Mouse (Mus musculus) midbrain, postnatal 0 days (tissue): ENCODE results near the gene Crtac1. TPM values are rescaled to one million over a fixed set of nuclear protein-coding genes. Genes with fewer than 3 reads are reported as not detected.

Experiments used
- ATAC-seq: fragments of 200-750 bp; cut with Nextera tagmentation; 2 replicates; pipeline ENCODE4 v1.8.0; 2017; ENCODE audit warnings: moderate number of reproducible peaks, mild to moderate bottlenecking, moderate TSS enrichment, moderate library complexity; ENCODE audit not compliant: low FRiP score
- DNase-seq: peaks from one replicate; pipeline ENCODE4 v3.0.0-alpha.2; 2015; ENCODE audit warnings: low spot score
- H3K27ac ChIP-seq: fragments of 300-500 bp; sonication (generic); 2 replicates; pipeline ENCODE4 v1.5.1; 2014; ENCODE audit warnings: low read depth, mild to moderate bottlenecking, low read length, mixed read lengths
- H3K27me3 ChIP-seq: fragments of 300-500 bp; sonication (generic); 2 replicates; pipeline ENCODE4 v1.6.1; 2014; ENCODE audit warnings: low read length, control low read depth, mixed read lengths; ENCODE audit not compliant: insufficient read depth
- H3K36me3 ChIP-seq: fragments of 300-500 bp; sonication (generic); 2 replicates; pipeline ENCODE4 v1.6.1; 2014; ENCODE audit warnings: low read length, control low read depth, mixed read lengths; ENCODE audit not compliant: insufficient read depth
- H3K4me1 ChIP-seq: fragments of 300-500 bp; sonication (generic); 2 replicates; pipeline ENCODE4 v1.6.1; 2014; ENCODE audit warnings: mild to moderate bottlenecking, control low read depth, antibody characterized with exemption, low read length, mixed read lengths; ENCODE audit not compliant: insufficient read depth
- H3K4me2 ChIP-seq: fragments of 300-500 bp; sonication (generic); 2 replicates; pipeline ENCODE4 v1.6.1; 2014; ENCODE audit warnings: low read depth, mild to moderate bottlenecking, low read length, mixed read lengths; ENCODE audit not compliant: poor library complexity, severe bottlenecking
- H3K4me3 ChIP-seq: fragments of 300-500 bp; sonication (generic); 2 replicates; pipeline ENCODE4 v1.5.1; 2014; ENCODE audit warnings: low read depth, mild to moderate bottlenecking, low read length, moderate library complexity
- H3K9ac ChIP-seq: fragments of 300-500 bp; sonication (generic); replicated peaks from 2 replicates; pipeline ENCODE4 v1.6.1; 2014; ENCODE audit warnings: mild to moderate bottlenecking, low read length, moderate library complexity, mixed read lengths; ENCODE audit not compliant: poor library complexity, severe bottlenecking
- H3K9me3 ChIP-seq: fragments of 300-500 bp; sonication (generic); 2 replicates; pipeline ENCODE4 v1.6.1; 2016; ENCODE audit warnings: low read length, control low read depth
- CTCF ChIP-seq: IDR thresholded peaks from 2 replicates; pipeline ENCODE4 v1.5.1; 2016; ENCODE audit warnings: antibody characterized with exemption, mild to moderate bottlenecking
- WGBS: fragments of 180-500 bp; shearing (Covaris S2); extraction: QIAGEN DNeasy Blood & Tissue Kit; methylation state at CpG from one replicate; pipeline ENCODE4 v1.1.7; 2014; 5-methylcytosine and 5-hydroxymethylcytosine counted together
- polyA plus RNA-seq: library from polyadenylated mRNA; unstranded; fragments of >200 nt; fragmentation: Nextera tagmentation; extraction: Ambion mirVana; gene quantifications from 2 replicates; pipeline ENCODE4 v1.2.1, GENCODE M21; 2015
- total RNA-seq: library from RNA; depleted of rRNA; stranded (reverse); fragments of >200 nt; gene quantifications from 2 replicates; pipeline ENCODE4 v1.2.3, GENCODE M21; 2014

Gene Crtac1
- total and polyA plus RNA-seq, 2 experiments from 2014 or later, result 22.0 to 40.7 TPM

- Histone ChIP-seq H3K9me3 (no peaks in the 10 kb centered on the region), H3K4me3 (no peak overlapping the region), H3K4me2 (no peak overlapping the region), H3K9ac (no peak overlapping the region), H3K27me3 (no peaks in the 10 kb centered on the region), H3K4me1 (0 out of 2 replicates have a peak, but pooled peaks cover 6% of the 10 kb centered on the region), H3K36me3 (no peaks in the 10 kb centered on the region), H3K27ac (no peak overlapping the region)
- DNase-seq (peak; percentile 42), ATAC-seq (no peak)
- TF ChIP-seq CTCF, result no peak
- 56% methylated on average over 4 of the region's 4 CpGs for WGBS
These were observed 37.7 kb downstream of the Crtac1 start for GRCm38 (mm10) chr19:42393920-42394319.

DNA sequence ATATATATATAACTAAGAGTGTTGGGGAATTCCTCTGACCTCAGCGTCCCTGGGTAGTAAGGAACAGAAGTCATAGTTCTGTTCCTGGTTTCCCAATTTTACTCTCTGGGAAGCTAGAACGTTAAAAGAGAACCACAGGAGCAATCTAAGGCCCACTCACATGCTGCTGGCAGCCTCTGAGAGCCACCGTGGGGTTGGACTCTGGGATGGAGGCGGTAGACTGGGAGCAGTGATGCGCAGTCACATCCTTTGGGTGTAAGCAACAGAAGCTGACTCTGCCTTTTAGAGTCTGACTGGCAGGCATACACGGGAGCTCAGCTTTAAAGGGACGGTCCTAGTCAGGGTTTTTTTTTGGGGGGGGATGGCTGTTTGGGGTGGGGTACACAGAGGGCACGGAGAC is 39.5 kb downstream of the Crtac1 start:
- no peak overlapping the region for H3K27ac ChIP-seq
- H3K27me3 ChIP-seq, result no peaks in the 10 kb centered on the region
- no peak overlapping the region for H3K4me3 ChIP-seq
- TF ChIP-seq CTCF, result no peak
- no peak overlapping the region for H3K9ac ChIP-seq
- no peaks in the 10 kb centered on the region for H3K36me3 ChIP-seq
- H3K9me3 ChIP-seq, result no peaks in the 10 kb centered on the region
- H3K4me2 ChIP-seq, result no peak overlapping the region
- no peak for ATAC-seq
- 0 out of 2 replicates have a peak, but pooled peaks cover 6% of the 10 kb centered on the region for H3K4me1 ChIP-seq
- DNase-seq, result no peak
- 88% methylated on average over 8 of the region's 8 CpGs for WGBS

- 81% methylated on average over 14 of the region's 14 CpGs for WGBS
- ATAC-seq (no peak), DNase-seq (no peak)
- Histone ChIP-seq H3K4me3 (no peak overlapping the region), H3K9ac (no peak overlapping the region), H3K4me2 (no peak overlapping the region), H3K36me3 (no peaks in the 10 kb centered on the region), H3K9me3 (no peaks in the 10 kb centered on the region), H3K27me3 (no peaks in the 10 kb centered on the region), H3K4me1 (0 out of 2 replicates have a peak, but pooled peaks cover 12% of the 10 kb centered on the region), H3K27ac (no peak overlapping the region)
- no peak for TF ChIP-seq CTCF
These were observed 42.0 kb downstream of the Crtac1 start for GRCm38 (mm10) chr19:42389574-42389973.

- H3K4me2 ChIP-seq, result peak overlapping the region; percentile 12
- no peak for ATAC-seq
- H3K27ac ChIP-seq, result no peak overlapping the region
- H3K36me3 ChIP-seq, result no peaks in the 10 kb centered on the region
- H3K9me3 ChIP-seq, result no peaks in the 10 kb centered on the region
- no peak overlapping the region for H3K4me3 ChIP-seq
- TF ChIP-seq CTCF, result no peak
- H3K27me3 ChIP-seq, result no peaks in the 10 kb centered on the region
- H3K4me1 ChIP-seq, result peaks cover 19% of the 10 kb centered on the region; the same call in 1 of the 2 replicates
- WGBS, result 6% methylated on average over 15 of the region's 15 CpGs
- peak; percentile 51 for DNase-seq
- no peak overlapping the region for H3K9ac ChIP-seq
These were observed 46.5 kb downstream of the Crtac1 start for GRCm38 (mm10) chr19:42384981-42385598.

- Histone ChIP-seq H3K9me3 (no peaks in the 10 kb centered on the region), H3K27ac (peak overlapping the region; percentile 72), H3K4me3 (no peak overlapping the region), H3K27me3 (no peaks in the 10 kb centered on the region), H3K36me3 (no peaks in the 10 kb centered on the region), H3K9ac (peak overlapping the region; percentile 56), H3K4me2 (peak overlapping the region; percentile 44), H3K4me1 (peaks cover 19% of the 10 kb centered on the region; the same call in 1 of the 2 replicates)
- ATAC-seq (0 out of 2 replicates have a peak, but pooled peaks have one; percentile 53), DNase-seq (no peak)
- WGBS, result 3% methylated on average over 12 of the region's 13 CpGs
- no peak for TF ChIP-seq CTCF
These were observed 50.6 kb downstream of the Crtac1 start for GRCm38 (mm10) chr19:42380981-42381373.

GRCm38 (mm10) chr19:42380321-42380980 is 51.1 kb downstream of the Crtac1 start:
- Histone ChIP-seq H3K9me3 (no peaks in the 10 kb centered on the region), H3K4me1 (peaks cover 19% of the 10 kb centered on the region; the same call in 1 of the 2 replicates), H3K4me3 (no peak overlapping the region), H3K27ac (peak overlapping the region; percentile 72), H3K36me3 (no peaks in the 10 kb centered on the region), H3K27me3 (no peaks in the 10 kb centered on the region), H3K9ac (peak overlapping the region; percentile 56), H3K4me2 (peak overlapping the region; percentile 44)
- peak; percentile 59 for ATAC-seq
- DNase-seq, result peak; percentile 50
- WGBS, result 3% methylated on average over 23 of the region's 26 CpGs
- TF ChIP-seq CTCF, result no peak
